Mouse (Mus musculus) kidney, adult 18-20 months (tissue): ENCODE data around the gene Slc25a53.
"Not testable (repeated sequence)": the region's sequence is repeated elsewhere in the genome, so short reads cannot be mapped to it uniquely, and the experiment has no call there.

ENCODE experiments used
- DNase-seq: peaks from one replicate; pipeline ENCODE4 v3.0.0; 2021

Slc25a53 gene

GRCm38 (mm10) chrX:137038000-137038483 is at the start of gene Slc25a53:
Slc25a53 (minus strand) TSS chrX:137038302.
- peak; percentile 85 for DNase-seq

- no peak for DNase-seq
These were observed 25.1 kb upstream of the Slc25a53 start for GRCm38 (mm10) chrX:137063202-137063601.

GRCm38 (mm10) chrX:137049425-137050225 is 11.5 kb upstream of the Slc25a53 start, which contains the start of gene Fam199x:
Fam199x (plus strand) TSS chrX:137049594.
- peak; percentile 76 for DNase-seq

- no peak for DNase-seq
These were observed 10.9 kb upstream of the Slc25a53 start for GRCm38 (mm10) chrX:137049060-137049424.

- no peak for DNase-seq
These were observed 400 bp upstream of the Slc25a53 start for GRCm38 (mm10) chrX:137038502-137038901.

GRCm38 (mm10) chrX:137037470-137037999 is 567 bp downstream of the Slc25a53 start:
- no peak for DNase-seq

GRCm38 (mm10) chrX:137034322-137034721 is 3.8 kb downstream of the Slc25a53 start:
- DNase-seq: peak; percentile 17

GRCm38 (mm10) chrX:137031726-137032125 is 6.4 kb downstream of the Slc25a53 start:
- no peak for DNase-seq

GRCm38 (mm10) chrX:137030916-137031315 is 7.2 kb downstream of the Slc25a53 start:
- DNase-seq: peak; percentile 15

GRCm38 (mm10) chrX:137019310-137019709 is 18.8 kb downstream of the Slc25a53 start:
- peak; percentile 72 for DNase-seq

- no peak for DNase-seq
These were observed 20.4 kb downstream of the Slc25a53 start for GRCm38 (mm10) chrX:137017668-137018067.

- peak; percentile 36 for DNase-seq
These were observed 22.9 kb downstream of the Slc25a53 start for GRCm38 (mm10) chrX:137015099-137015709.

GRCm38 (mm10) chrX:136996256-136996655 is 41.8 kb downstream of the Slc25a53 start:
- no peak for DNase-seq

GRCm38 (mm10) chrX:136993641-136994040 is 44.5 kb downstream of the Slc25a53 start:
- DNase-seq: no peak

- peak; percentile 15 for DNase-seq
These were observed 45.0 kb downstream of the Slc25a53 start, which contains the start of gene Zcchc18 for GRCm38 (mm10) chrX:136992978-136993547. Zcchc18 (plus strand) TSS chrX:136993155.

- no peak for DNase-seq
These were observed 45.7 kb downstream of the Slc25a53 start for GRCm38 (mm10) chrX:136992191-136992965.

GRCm38 (mm10) chrX:136991274-136991673 is 46.8 kb downstream of the Slc25a53 start:
- no peak for DNase-seq

GRCm38 (mm10) chrX:136986039-136986438 is 52.1 kb downstream of the Slc25a53 start:
- peak; percentile 3 for DNase-seq

GRCm38 (mm10) chrX:136978616-136979015 is 59.5 kb downstream of the Slc25a53 start:
- no peak for DNase-seq

GRCm38 (mm10) chrX:136976424-136977084 is 61.5 kb downstream of the Slc25a53 start, which contains the start of the genes Tmsb15l and Tmsb15b1:
Tmsb15l (minus strand) TSS chrX:136976869.
Tmsb15b1 (minus strand) TSS chrX:136976874.
- peak; percentile 35 for DNase-seq

GRCm38 (mm10) chrX:136975397-136975796 is 62.7 kb downstream of the Slc25a53 start, which contains the start of gene Tmsb15b2:
Tmsb15b2 (minus strand) TSS chrX:136975497.
- DNase-seq: not testable (repeated sequence)

GRCm38 (mm10) chrX:136959688-136960087 is 78.4 kb downstream of the Slc25a53 start:
- no peak for DNase-seq
